Mouse (Mus musculus): ENCODE measurements around the gene Frrs1l.

GRCm38 (mm10) chr4:56912382-56913001, 77.7 kb downstream of the Frrs1l start:
- no peak for TF ChIP-seq CTCF (IDR thresholded peaks at IDR 0.05; ENCODE audit: control insufficient read depth, insufficient read depth, insufficient replicate concordance, low read depth, low read length)
- no peak for TF ChIP-seq POLR2A (IDR thresholded peaks at IDR 0.05; ENCODE audit: control insufficient read depth, low read depth, low read length)
